Mouse (Mus musculus) liver, embryonic 11.5 days (tissue): ENCODE measurements around the gene Armc7. TPM values are rescaled to one million over a fixed set of nuclear protein-coding genes. Genes with fewer than 3 reads are reported as not detected.
A peak's percentile ranks its signal among the peaks of the same experiment; 100 is the strongest.

ENCODE experiments used
- ATAC-seq: fragments of 200-750 bp; cut with Nextera tagmentation; replicated peaks from 2 replicates; pipeline ENCODE4 v1.8.0; 2017; ENCODE audit warnings: moderate number of reproducible peaks, mild to moderate bottlenecking, moderate TSS enrichment, moderate library complexity; ENCODE audit not compliant: low FRiP score
- DNase-seq: peaks from one replicate; pipeline ENCODE4 v3.0.0-alpha.2; 2017; ENCODE audit warnings: low spot score
- H3K27ac ChIP-seq: fragments of 300-500 bp; sonication (generic); 2 replicates; pipeline ENCODE4 v1.5.1; 2014; ENCODE audit warnings: mild to moderate bottlenecking, low read depth, low read length, control low read depth
- H3K27me3 ChIP-seq: fragments of 300-500 bp; sonication (generic); replicated peaks from 2 replicates; pipeline ENCODE4 v1.6.1; 2014; ENCODE audit warnings: low read length, mixed read lengths; ENCODE audit not compliant: control insufficient read depth, insufficient read depth
- H3K36me3 ChIP-seq: fragments of 300-500 bp; sonication (generic); 2 replicates; pipeline ENCODE4 v1.6.1; 2014; ENCODE audit warnings: mild to moderate bottlenecking, low read length, moderate library complexity, mixed read lengths; ENCODE audit not compliant: control insufficient read depth, insufficient read depth
- H3K4me1 ChIP-seq: fragments of 300-500 bp; sonication (generic); replicated peaks from 2 replicates; pipeline ENCODE4 v1.6.1; 2014; ENCODE audit warnings: low read length, mixed read lengths; ENCODE audit not compliant: control insufficient read depth, insufficient read depth
- H3K4me2 ChIP-seq: fragments of 300-500 bp; sonication (generic); 2 replicates; pipeline ENCODE4 v1.6.1; 2014; ENCODE audit warnings: mild to moderate bottlenecking, control low read depth, moderate library complexity
- H3K4me3 ChIP-seq: fragments of 300-500 bp; sonication (generic); 2 replicates; pipeline ENCODE4 v1.5.1; 2014; ENCODE audit warnings: low read depth, low read length, control low read depth
- H3K9ac ChIP-seq: fragments of 300-500 bp; sonication (generic); 2 replicates; pipeline ENCODE4 v1.6.1; 2014; ENCODE audit warnings: low read depth, low read length, control low read depth
- H3K9me3 ChIP-seq: fragments of 300-500 bp; sonication (generic); 2 replicates; pipeline ENCODE4 v1.6.1; 2016; ENCODE audit warnings: low read length, inconsistent platforms, mixed read lengths; ENCODE audit not compliant: control insufficient read depth
- WGBS: fragments of 180-500 bp; shearing (Covaris S2); extraction: QIAGEN DNeasy Blood & Tissue Kit; methylation state at CpG from one replicate; pipeline ENCODE4 v1.1.7; 2014; 5-methylcytosine and 5-hydroxymethylcytosine counted together
- microRNA-seq: library from miRNA; unstranded; fragments of <30 nt; microRNA quantifications from one replicate; pipeline ENCODE4, GENCODE M21; 2017; ENCODE audit warnings: borderline number of aligned reads
- polyA plus RNA-seq: library from polyadenylated mRNA; unstranded; fragments of >200 nt; fragmentation: Nextera tagmentation; extraction: Ambion mirVana; gene quantifications from 2 replicates; pipeline ENCODE4 v1.2.1, GENCODE M21; 2014

Gene Armc7
- polyA plus RNA-seq, 1 experiment from 2014 or later = 5.7 TPM

- Histone ChIP-seq H3K9me3 (no peaks in the 10 kb centered on the region), H3K4me1 (peaks cover 21% of the 10 kb centered on the region), H3K4me3 (peak within 1 kb of the TSS; percentile 99), H3K9ac (peak within 1 kb of the TSS; percentile 99), H3K27me3 (no peaks in the 10 kb centered on the region), H3K27ac (peak within 1 kb of the TSS; percentile 100), H3K4me2 (peak within 1 kb of the TSS; percentile 88), H3K36me3 (peaks cover 26% of the 10 kb centered on the region)
- WGBS = 1% methylated on average over 57 of the region's 70 CpGs
- ATAC-seq (peak; percentile 87), DNase-seq (peak; percentile 98)
Measured at GRCm38 (mm10) chr11:115536038-115536681, 60.7 kb downstream of the Armc7 start, which contains the start of gene Sumo2. Gene Sumo2, minus strand, starts transcription at chr11:115536276.

DNA sequence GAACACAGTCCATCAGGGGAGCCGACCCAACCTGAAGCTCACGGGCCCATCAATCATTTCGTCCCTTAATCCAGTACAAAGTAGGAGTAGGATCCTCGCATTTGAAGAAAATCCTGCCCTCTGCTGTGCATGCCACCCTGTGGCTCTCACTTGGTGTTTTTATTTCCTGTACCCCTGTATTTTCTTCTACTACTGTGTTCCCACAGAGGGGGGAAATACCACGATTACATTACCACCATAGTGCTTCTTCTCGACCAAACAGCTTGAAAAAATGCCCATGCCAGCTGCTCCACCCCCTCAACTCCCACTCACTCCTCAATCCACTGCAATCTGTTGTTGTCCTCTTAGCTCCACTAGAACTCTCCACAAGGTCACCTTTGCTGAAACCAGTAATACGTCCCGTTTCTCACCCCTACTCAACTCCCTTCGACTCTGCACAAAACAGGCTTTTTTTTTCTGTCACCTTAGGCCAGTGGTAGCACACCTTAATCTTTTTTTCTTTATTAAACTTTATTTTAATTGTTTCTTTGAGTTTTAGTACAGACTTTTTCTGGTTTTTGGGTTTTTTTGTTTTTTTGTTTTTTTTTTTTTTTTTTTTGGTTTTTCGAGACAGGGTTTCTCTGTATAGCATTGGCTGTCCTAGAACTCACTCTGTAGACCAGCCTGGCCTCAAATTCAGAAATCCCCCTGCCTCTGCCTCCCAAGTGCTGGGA, 61.5 kb downstream of the Armc7 start:
- peaks cover 20% of the 10 kb centered on the region for H3K36me3 ChIP-seq

DNA sequence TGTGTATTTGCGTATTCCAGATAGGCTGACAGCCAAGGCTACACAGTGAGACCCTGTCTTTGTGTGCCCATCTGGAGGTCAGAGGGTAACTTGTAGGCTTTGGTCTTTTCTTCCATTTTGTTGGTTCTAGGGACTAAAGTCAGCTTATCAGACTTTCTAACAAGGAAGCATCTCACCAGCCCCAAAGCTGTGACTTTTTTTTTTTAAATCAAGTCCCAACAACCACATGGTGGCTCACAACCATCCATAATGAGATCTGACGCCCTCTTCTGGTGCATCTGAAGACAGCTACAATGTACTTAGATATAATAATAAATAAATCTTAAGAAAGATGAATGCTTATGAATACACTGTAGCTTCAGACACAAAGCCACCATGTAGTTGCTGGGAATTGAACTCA, 62.6 kb downstream of the Armc7 start:
- no peak overlapping the region for H3K27ac ChIP-seq
- ATAC-seq = no peak
- H3K4me1 ChIP-seq = peaks cover 19% of the 10 kb centered on the region
- no peaks in the 10 kb centered on the region for H3K27me3 ChIP-seq
- H3K9me3 ChIP-seq = no peaks in the 10 kb centered on the region
- peaks cover 11% of the 10 kb centered on the region for H3K36me3 ChIP-seq
- DNase-seq = no peak
- H3K9ac ChIP-seq = no peak overlapping the region
- WGBS = 48% methylated on average over 2 of the region's 2 CpGs
- H3K4me3 ChIP-seq = no peak overlapping the region
- no peak overlapping the region for H3K4me2 ChIP-seq

More for the DNA sequence above, 61.5 kb downstream of the Armc7 start:
- H3K4me2 ChIP-seq = peak overlapping the region; percentile 88
- H3K9me3 ChIP-seq = no peaks in the 10 kb centered on the region
- WGBS = 88% methylated on average over 10 of the region's 10 CpGs
- H3K9ac ChIP-seq = peak overlapping the region; percentile 20
- H3K27me3 ChIP-seq = no peaks in the 10 kb centered on the region
- peak overlapping the region; percentile 99; the same call in 1 of the 2 replicates for H3K4me3 ChIP-seq
- peak overlapping the region; percentile 100 for H3K27ac ChIP-seq
- ATAC-seq (no peak), DNase-seq (no peak)
- peaks cover 21% of the 10 kb centered on the region for H3K4me1 ChIP-seq

Small RNA genes lying within 50 kb of the gene (microRNA-seq; reads per million reads assigned to microRNA genes)
- 2.1 reads per million for gene Mir3968

Other genes with a start within 250 kb of the Armc7 start
- gene Grin2c, start 208.4 kb upstream of the Armc7 start, polyA plus RNA-seq = 0.75 and 0.89 TPM in 2 replicates
- gene Fdxr, start 198.6 kb upstream of the Armc7 start, polyA plus RNA-seq = 25.0 and 25.7 TPM in 2 replicates
- 3.2 and 3.4 TPM in 2 replicates for gene Fads6, start 178.0 kb upstream of the Armc7 start, polyA plus RNA-seq
- not detected in 2 replicates for gene Otop2, start 168.5 kb upstream of the Armc7 start, polyA plus RNA-seq
- 0.52 and 0.64 TPM in 2 replicates for gene Ush1g, start 153.6 kb upstream of the Armc7 start, polyA plus RNA-seq
- gene Otop3, start 140.9 kb upstream of the Armc7 start, polyA plus RNA-seq = not detected in 2 replicates
- gene Hid1, start 107.9 kb upstream of the Armc7 start, polyA plus RNA-seq = 2.2 and 3.4 TPM in 2 replicates
- 6.2 and 6.9 TPM in 2 replicates for gene Cdr2l, start 93.8 kb upstream of the Armc7 start, polyA plus RNA-seq
- gene Mrpl58, start 71.9 kb upstream of the Armc7 start, polyA plus RNA-seq = 165 TPM in 2 replicates
- 835 and 884 TPM in 2 replicates for gene Atp5h, start 55.7 kb upstream of the Armc7 start, polyA plus RNA-seq
- 8.4 and 8.9 TPM in 2 replicates for gene Kctd2, start 55.5 kb upstream of the Armc7 start, polyA plus RNA-seq
- 0.18 and 0.27 TPM in 2 replicates for gene Trim80, start 35.1 kb upstream of the Armc7 start, polyA plus RNA-seq
- gene Slc16a5, start 13.2 kb upstream of the Armc7 start, polyA plus RNA-seq = not detected in 2 replicates
- 96.8 and 105 TPM in 2 replicates for gene Nt5c, start 16.2 kb downstream of the Armc7 start, polyA plus RNA-seq
- 435 and 437 TPM in 2 replicates for gene Jpt1, start 38.7 kb downstream of the Armc7 start, polyA plus RNA-seq
- 874 and 889 TPM in 2 replicates for gene Sumo2, start 60.6 kb downstream of the Armc7 start, polyA plus RNA-seq
- 277 and 296 TPM in 2 replicates for gene Nup85, start 88.8 kb downstream of the Armc7 start, polyA plus RNA-seq
- gene Mrps7, start 128.3 kb downstream of the Armc7 start, polyA plus RNA-seq = 121 and 125 TPM in 2 replicates
- gene Gga3, start 128.4 kb downstream of the Armc7 start, polyA plus RNA-seq = 23.6 and 27.4 TPM in 2 replicates
- gene Mif4gd, start 137.3 kb downstream of the Armc7 start, polyA plus RNA-seq = 39.0 and 41.4 TPM in 2 replicates
- gene Slc25a19, start 152.6 kb downstream of the Armc7 start, polyA plus RNA-seq = 30.2 and 30.9 TPM in 2 replicates
- gene Grb2, start 232.9 kb downstream of the Armc7 start, polyA plus RNA-seq = 47.2 and 52.8 TPM in 2 replicates